9 mouse cellular contexts compared by ENCODE assay signal in the genomic region with DNA sequence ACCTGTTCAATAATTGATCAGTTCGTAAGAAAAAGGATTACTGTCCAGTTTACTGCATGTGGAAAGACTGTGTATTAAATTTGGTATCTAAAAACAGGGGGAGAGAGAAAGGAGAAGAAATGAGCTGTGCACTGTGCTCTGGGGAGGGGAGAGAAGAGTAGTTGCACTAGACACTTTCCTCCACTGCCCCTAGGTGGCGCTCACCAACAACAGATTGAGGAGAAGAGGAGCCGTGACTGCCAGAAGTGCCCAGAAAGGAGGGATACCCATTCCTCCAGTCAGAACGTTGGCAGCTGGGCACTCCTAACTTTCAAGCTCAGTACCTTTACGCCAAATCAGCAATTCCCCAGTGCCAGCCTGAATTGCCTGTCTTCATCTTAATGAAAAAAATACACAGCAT.
A peak's percentile ranks its signal among the peaks of the same experiment; 100 is the strongest.
DNase-seq lines count a peak whose midpoint lies in the region; TF ChIP-seq lines count a peak whose summit lies in the region.
"Had no signal": no experiment of that assay in that cellular context is flagged by ENCODE, and none has a peak within 500 bp of the region (broad histone marks: within the 10 kb centered on the region; RNA-seq: fewer than 3 reads in every experiment).

No protein-coding gene starts in this region.

- H3K27me3 ChIP-seq in ES-Bruce4 (ENCODE audit: control insufficient read depth, insufficient read depth, low read length, poor library complexity, severe bottlenecking), result no peaks in the 10 kb centered on the region
- H3K27me3 ChIP-seq in forebrain, embryonic 10.5 days (ENCODE audit: poor library complexity, severe bottlenecking), result no peaks in the 10 kb centered on the region
- H3K27me3 ChIP-seq: heart, embryonic 13.5 days had no signal

- 7% methylated on average over 5 of the region's 5 CpGs for WGBS in forebrain, embryonic 10.5 days

- TF ChIP-seq POLR2A in ES-Bruce4 (IDR thresholded peaks at IDR 0.05; ENCODE audit: insufficient read depth, low read length), result no peak

- H3K27ac ChIP-seq in ES-Bruce4 (ENCODE audit: insufficient read depth, low read length), result no peak overlapping the region
- no peak overlapping the region for H3K27ac ChIP-seq in forebrain, embryonic 10.5 days
- H3K27ac ChIP-seq: heart, embryonic 13.5 days had no signal

- no peaks in the 10 kb centered on the region for H3K9me3 ChIP-seq in ES-Bruce4 (replicated peaks; ENCODE audit: control insufficient read depth, insufficient read depth, low read length, poor library complexity, severe bottlenecking)
- H3K9me3 ChIP-seq in forebrain, embryonic 10.5 days, result no peaks in the 10 kb centered on the region
- H3K9me3 ChIP-seq: heart, embryonic 13.5 days had no signal

- H3K9ac ChIP-seq in ES-Bruce4 (ENCODE audit: low read depth, poor library complexity, severe bottlenecking), result no peak overlapping the region
- H3K9ac ChIP-seq: heart, embryonic 13.5 days had no signal

- no peak for TF ChIP-seq EP300 in ES-Bruce4 (IDR thresholded peaks at IDR 0.05; ENCODE audit: insufficient read depth, low read depth, low read length)

- peak; percentile 94 for TF ChIP-seq CTCF in ES-Bruce4 (IDR thresholded peaks at IDR 0.05; ENCODE audit: low read depth, low read length)

- no peaks in the 10 kb centered on the region for H3K36me3 ChIP-seq in ES-Bruce4 (ENCODE audit: control insufficient read depth, insufficient read depth, low read length, poor library complexity, severe bottlenecking)
- H3K36me3 ChIP-seq in forebrain, embryonic 10.5 days (replicated peaks), result no peaks in the 10 kb centered on the region

- H3K4me1 ChIP-seq in ES-Bruce4 (ENCODE audit: control insufficient read depth, insufficient read depth, low read length), result no peaks in the 10 kb centered on the region
- H3K4me1 ChIP-seq in forebrain, embryonic 10.5 days, result peaks cover 15% of the 10 kb centered on the region

- peak; percentile 65 for DNase-seq in c-Kit-negative CD71-positive TER-119-positive erythroid progenitor cells, embryonic 14.5 days (ENCODE audit: low read depth, low spot score)
- peak; percentile 78 for DNase-seq in forebrain, embryonic 10.5 days (ENCODE audit: extremely low spot score, low spot score)
- peak; percentile 91 for DNase-seq in heart, postnatal 4 days
- peak; percentile 65 for DNase-seq in layer of hippocampus, adult 9-11 months
- DNase-seq in lung, postnatal 10 days, result peak; percentile 86
- peak; percentile 81 for DNase-seq in ovary, postnatal 36 days (ENCODE audit: low spot score)
- peak; percentile 81 for DNase-seq in thymus, postnatal 14 days

- H3K4me3 ChIP-seq in ES-Bruce4 (ENCODE audit: low read depth, low read length), result no peak overlapping the region
- no peak overlapping the region for H3K4me3 ChIP-seq in forebrain, embryonic 10.5 days
- H3K4me3 ChIP-seq: heart, embryonic 13.5 days had no signal
